Mouse (Mus musculus) heart, adult 9 months (tissue): Measurements from ENCODE around the gene Urad.

Source experiments
- DNase-seq, 2 experiments: peaks; one replicate each; pipeline ENCODE4 v3.0.0; 2022; ENCODE audit warnings: low spot score in 2 of 2

The Urad gene

GRCm38 (mm10) chr5:147269926-147270672 lies 52.1 kb downstream of the Urad start, which contains the start of gene Pdx1:
Pdx1 (plus strand) TSS chr5:147269959.
- DNase-seq = no peak

- no peak for DNase-seq
Measured at GRCm38 (mm10) chr5:147269371-147269770, 52.9 kb downstream of the Urad start.

- DNase-seq = no peak
Measured at GRCm38 (mm10) chr5:147268728-147269127, 53.5 kb downstream of the Urad start.

GRCm38 (mm10) chr5:147267434-147267833 lies 54.8 kb downstream of the Urad start:
- no peak for DNase-seq
